Mouse (Mus musculus) cerebellum, postnatal 25 days (tissue): ENCODE results near the gene Hspb1.

Experiments used
- DNase-seq, 2 experiments: peaks; one replicate each; pipeline ENCODE4 v3.0.0; 2021; ENCODE audit warnings: mixed read lengths in 2 of 2

The Hspb1 gene

DNA sequence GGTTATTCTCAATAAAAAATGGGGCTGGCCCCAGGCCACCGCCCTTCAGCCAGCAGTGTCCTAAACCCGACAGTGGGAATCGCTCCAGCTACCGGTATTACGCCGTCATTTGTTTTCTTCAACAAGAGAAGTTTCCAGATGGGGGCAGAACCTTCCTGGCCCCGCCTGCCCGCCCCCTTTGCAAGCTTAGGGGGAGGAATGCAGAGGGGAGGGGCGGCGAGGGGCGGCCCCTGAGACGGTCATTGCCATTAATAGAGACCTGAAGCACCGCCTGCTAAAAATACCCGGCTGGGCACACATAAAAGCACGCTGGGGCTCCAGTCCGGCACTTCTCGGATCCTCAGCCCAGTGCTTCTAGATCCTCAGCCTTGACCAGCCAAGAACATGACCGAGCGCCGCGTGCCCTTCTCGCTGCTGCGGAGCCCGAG is at the start of gene Hspb1:
Gene Hspb1, plus strand, starts transcription at position 245 of the 428 bp plus-strand sequence.
- DNase-seq, result peak in 1 of 2 experiments; percentile 38

DNA sequence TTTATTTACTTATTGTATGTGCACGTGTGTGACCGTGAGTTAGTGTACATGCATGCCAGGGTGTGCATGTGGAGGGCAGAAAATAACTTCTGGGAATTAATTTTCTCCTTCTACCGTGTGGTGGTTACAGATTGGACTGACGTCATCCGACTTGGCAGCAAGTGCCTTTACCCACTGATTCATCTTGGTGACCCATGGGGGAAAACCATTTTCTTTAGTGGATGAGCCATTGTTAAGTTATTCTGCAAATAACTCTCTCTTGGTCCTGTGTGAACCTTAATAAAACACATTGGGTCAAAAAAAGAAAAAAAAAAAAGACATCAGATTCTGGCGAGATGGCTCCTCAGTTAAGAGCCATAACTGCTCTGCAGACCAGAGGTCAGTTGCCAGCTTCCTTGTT is 46.1 kb upstream of the Hspb1 start:
- no peak for DNase-seq

DNA sequence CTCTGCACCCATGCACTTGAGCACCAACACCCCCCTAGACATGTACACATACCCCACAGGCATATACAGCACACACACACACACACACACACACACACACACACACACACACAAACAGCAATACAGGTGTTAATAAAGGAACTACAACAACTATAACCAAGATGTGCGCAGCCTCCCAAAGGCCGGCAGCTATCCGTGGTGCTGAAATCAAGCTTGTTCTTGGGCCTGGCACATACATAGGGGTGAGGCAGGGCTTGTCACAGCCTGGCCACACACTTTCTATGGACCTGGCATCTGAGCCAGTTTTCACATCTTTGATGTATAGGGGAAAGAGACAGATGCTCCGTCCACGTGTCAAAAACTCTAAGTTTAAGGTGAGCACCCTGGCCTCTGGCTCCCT is 44.3 kb upstream of the Hspb1 start:
- DNase-seq, result no peak

DNA sequence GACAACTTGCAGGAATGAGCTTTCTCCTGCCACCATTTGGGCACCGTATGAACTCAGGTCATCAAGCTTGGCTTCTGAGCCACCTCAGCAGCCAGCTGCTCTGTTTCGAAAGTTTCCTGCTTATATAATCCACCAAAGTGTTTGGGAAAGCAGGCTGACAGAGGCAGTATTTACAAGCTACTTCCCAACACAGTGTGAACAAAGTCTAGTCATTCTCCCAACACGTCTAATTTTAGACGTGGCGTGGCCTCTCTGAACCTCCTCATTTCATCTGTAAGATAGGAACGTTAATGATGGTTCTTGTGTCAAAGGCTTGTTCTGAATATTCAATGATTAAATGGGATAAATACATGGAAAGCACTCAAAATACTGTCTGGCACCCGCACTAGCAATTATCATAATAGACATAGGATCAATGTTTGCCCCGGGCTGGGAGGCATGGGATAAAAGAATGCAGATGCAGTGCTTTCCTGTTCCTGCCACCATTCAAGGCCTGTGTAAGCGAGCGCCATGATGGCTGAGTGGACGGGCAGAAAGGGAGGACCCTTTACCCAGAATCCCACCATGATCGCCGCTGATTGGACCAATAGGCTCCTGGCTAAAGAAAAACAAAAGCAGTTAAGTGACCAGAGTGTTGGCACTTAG is 41.9 kb upstream of the Hspb1 start:
- DNase-seq, result no peak

DNA sequence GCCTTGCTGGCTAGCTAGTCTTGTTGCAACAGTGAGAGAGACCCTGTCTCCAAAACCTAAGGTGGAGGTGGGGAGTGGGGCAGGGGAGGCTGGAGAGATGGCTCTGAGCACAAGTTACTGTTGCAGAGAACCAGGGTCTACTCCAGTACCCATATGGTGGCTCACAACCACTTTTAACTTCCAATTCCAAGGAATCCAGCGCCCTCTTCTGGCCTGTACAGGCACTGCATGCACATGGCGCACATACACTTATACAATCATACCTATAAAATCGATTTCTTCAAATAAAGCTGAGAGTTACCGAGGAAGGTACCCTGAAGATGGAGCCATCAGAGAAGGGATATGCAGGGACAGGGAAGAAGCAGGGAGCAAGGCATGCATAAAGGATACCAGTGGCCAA is 40.3 kb upstream of the Hspb1 start:
- peak in 1 of 2 experiments; percentile 42 for DNase-seq

DNA sequence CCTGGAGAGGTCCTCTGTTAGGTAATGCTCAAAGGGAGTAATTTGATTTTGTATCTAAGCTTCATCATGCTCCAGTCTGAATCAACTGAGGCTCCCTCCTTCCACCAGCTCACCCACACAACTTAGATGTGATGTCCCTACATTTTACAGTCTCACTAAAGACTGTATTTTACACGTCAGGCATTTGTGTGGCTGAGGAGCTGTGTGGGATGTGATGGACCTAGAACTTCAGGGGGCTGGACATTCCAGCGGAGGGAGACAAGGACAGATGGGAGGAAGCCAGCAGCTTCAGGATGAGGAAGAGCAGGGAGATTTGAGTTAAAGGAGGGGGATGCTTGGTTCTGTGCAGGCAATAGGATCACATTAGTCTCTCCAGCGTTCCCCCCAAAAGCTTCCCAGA is 39.8 kb upstream of the Hspb1 start:
- no peak for DNase-seq

DNA sequence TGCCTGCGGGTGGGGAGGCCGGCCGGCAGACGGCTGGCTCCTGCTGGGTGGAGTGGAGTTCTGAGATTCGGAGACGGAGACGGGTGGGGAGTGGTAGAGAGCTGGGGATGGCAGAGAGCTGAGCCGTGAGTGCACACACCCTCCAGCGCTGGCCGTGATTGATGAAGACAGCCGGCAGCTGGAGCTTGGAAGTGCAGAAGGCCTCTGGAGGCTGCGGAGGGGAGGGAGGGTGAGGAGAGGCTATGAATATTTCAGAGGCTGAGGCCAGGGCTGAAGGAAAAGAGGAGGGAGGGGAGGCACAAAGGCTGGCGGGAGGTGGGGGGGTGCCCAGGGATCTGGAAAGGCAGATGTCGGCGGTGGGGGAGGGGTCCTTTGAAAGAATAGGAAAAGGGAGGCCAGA is 36.7 kb upstream of the Hspb1 start:
- DNase-seq, result peak in 1 of 2 experiments; percentile 47

DNA sequence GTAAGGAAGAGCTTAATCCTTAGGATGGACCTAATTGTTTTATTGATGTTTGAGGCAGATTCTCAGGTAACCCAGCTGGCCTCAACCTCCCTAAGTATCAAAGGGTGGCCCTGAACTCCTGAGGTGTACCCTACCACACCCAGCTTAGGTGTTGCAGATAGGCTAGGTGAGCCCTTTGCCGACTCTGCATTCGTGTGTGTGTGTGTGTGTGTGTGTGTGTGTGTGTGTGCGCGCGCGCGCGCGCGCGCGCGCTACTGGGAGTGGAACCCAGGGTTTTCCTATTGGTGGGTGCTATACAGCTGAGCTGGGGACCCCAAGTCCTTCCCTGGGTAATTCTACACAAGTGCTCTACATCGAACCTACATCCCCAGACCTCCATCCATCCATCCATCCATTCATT is 36.2 kb upstream of the Hspb1 start:
- DNase-seq, result no peak

DNA sequence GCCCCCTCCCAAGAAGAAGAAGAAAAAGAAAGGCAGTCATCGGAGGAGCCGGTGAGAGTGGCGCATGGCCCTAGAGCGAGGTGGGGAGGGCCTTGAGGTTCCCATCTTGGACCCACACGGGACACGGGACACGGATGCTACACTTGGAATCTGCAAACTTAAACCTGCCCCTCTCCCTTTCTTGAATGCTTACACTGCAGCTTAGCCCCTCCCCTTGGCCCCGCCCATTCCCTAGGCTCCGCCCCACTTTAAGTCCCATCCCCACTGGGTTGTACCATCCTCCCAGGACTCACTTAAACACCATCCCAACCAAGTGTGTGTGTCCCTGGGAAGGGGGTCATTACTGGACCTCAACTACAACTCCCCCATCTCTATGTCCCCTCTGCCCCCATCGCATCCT is 35.3 kb upstream of the Hspb1 start:
- DNase-seq, result peak in 1 of 2 experiments; percentile 41

DNA sequence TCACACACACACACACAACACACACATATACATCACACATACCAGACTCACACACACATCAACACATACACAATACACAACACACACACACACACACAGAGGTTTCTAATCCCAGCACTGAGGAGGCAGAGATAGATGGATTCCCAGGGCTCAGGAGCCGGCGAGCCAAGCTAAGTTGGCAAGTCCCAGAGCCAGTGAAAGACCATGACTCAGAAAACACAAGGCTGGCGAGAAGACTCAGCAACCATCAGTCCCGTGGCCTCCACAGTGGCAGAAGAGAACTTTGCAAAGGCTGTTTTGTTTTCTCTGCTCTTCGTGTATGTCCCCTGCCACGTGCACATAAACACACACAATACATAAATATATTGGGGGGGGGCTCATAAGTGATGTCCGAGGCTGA is 34.0 kb upstream of the Hspb1 start:
- no peak for DNase-seq

DNA sequence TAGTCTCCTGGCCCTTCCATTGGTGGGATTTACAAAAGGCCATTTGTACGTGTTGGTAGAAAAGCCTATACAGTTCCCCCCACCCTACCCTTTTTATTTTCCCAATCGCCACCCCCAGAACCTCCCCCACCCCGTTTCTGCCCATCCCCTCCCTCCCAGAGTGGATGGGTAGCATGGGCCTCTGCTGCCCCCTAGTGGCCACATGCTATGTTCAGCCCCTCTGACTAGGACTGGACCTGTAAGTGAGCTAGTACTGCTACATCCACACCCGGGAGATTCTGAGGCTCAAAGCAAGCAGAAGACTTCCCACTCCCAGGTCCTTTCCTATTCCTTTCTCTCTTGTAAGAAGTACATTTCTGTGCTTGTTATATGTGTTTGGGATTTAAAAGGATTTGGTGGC is 32.6 kb upstream of the Hspb1 start:
- DNase-seq, result peak; percentile 86 to 93

DNA sequence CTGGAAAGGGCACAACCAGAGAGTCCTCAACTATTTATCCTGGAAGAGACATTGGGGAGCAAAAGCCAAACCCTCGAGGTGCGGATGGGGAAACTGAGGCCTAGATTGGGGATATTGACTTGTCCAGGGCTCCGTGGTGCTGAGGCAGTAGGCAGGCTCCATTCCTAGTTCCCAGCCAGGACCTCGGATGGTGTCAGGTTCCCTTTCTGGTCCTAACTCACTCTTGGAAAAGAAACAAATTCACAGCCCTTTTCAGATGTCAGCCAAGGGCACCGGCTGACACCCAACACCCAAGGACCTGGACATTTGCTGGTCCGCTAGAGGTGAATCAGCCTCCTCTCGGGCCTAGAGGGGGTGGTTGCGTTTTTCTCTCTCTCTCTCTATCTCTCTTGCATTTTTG is 21.1 kb upstream of the Hspb1 start:
- DNase-seq, result no peak

DNA sequence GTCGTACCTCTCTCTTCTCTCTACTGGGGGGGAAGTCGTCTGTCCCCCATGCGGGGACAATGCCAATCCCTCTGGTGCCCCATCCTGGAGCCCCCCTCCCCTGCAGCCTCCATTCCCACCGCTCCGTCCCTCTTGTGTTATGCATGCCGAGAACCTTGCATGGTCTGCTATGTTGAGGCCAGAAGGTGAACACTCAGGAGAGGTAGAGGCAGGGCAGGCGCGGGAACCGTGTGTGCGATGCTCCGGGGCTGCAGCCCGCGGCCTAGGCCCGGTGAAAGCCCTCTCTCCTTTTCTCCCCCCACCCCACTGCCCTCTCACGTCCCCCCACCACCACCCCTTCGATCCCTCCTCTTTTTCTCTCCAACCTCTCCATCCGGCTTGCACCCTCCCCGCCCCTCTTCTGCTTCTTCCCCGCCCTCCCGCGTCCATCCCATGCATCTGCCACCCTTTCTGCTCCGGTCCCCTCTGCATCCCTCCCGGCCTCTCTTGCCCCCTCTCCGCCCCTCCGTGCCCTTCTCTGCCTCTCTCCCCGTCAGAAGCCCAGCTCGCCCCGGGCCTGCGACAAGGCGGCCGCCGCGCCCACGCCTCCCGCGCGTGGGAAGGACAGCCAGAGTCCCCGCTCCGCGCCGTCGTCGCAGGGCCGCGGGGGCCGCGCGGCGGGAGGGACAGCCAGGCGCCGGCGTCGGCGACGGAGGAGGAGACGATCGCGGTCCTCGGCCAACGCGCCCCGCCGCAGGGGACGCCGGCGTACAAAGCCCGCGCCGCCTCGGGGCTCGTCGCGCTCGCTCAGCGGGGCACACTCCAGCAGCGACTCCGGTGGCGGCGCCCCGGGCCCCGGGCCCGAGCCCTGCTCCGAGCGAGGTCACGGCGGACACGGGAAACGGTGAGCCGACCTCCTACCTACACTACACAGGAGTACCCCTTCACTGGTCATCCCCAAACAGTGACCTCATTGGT is 19.8 kb upstream of the Hspb1 start:
- peak in 1 of 2 experiments; percentile 56 for DNase-seq

DNA sequence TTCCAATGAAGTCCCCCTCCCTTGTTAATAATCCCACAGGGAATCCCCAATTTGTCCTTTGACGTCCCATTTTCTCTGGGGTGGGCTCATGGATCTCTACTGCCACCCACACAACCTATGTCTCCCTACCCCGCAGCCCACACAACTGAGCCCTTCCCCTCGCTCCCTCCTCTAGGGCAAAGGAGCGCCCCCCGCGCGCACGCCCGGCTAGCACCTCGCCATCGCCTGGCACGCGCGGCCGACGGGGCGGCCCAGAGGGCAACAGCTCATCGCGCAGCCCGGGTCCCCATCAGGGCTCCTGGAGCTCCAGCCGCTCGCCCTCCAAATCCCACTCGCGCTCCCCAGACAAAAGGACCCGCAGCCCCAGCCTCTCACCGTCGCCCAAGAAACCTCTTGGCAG is 19.1 kb upstream of the Hspb1 start:
- peak in 1 of 2 experiments; percentile 33 for DNase-seq

DNA sequence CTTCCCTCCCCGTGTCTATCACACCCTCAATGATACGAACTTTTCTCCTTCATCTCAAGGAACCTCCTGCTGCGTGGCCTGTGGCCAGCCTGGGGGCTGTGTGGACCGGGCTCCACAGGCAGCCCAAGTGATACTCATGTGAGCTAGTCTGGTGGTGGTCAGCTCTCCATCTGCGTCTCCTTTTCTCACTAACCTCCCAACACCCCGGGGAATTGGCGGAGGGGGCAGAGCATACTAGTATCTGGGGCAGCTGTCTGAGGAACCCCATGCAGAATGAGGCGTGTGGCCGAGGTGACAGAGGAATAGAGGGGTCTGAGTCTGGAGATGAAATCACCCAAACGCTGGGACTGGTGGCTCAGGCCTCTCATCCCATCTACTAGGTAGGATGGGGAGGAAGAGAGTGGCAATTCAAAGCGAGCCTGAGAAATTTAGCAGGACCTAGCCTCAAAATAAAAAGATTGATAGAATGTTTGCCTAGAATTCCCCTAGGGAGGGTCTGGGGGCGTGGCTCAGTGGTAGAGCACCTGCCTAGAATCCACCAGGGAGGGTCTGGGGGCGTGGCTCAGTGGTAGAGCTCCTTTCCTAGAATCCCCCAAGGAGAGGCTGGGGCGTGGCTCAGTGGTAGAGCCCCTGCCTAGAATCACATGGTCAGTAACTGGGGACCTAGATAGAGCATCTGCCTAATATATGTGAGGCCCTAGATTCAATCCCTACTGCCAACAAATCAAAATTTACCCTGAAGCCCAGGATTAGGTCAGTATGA is 17.9 kb upstream of the Hspb1 start:
- DNase-seq, result no peak

DNA sequence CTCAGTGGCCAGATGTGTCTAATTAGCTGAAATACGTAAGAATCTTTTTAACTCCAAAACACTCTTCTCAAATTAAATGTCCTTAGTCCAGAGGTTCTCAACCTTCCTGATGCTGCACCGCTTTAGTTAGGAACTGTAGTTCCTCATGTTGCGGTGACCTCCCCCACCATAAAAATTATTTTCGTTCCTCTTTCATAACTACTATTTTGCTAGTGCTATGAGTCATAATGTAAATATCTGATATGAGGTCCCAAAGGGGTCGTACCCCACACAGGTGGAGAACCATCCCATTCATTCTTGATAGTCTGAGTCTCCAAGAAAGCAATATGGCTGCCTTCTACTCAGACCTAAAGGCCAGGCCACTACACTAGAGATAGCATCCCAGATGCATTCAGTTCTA is 17.2 kb upstream of the Hspb1 start:
- no peak for DNase-seq

DNA sequence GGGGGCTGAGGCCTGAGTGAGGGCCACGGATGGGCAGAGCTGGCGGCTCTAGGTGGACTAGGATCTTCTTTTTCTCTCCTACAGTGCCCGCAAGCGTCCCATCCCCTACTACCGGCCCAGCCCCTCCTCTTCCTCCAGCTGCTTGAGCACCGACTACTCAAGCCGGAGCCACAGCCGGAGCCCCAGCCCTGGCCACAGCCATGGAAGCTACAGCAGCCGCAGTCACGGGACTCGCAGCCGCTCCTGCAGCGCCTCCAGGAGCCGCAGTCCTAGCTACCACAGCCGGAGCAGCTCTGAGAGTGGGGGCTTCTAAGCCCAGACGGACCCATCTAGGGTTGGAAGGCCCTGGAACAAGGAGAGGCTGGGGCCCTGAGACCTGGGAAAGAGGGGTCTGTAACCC is 14.7 kb upstream of the Hspb1 start:
- no peak for DNase-seq

DNA sequence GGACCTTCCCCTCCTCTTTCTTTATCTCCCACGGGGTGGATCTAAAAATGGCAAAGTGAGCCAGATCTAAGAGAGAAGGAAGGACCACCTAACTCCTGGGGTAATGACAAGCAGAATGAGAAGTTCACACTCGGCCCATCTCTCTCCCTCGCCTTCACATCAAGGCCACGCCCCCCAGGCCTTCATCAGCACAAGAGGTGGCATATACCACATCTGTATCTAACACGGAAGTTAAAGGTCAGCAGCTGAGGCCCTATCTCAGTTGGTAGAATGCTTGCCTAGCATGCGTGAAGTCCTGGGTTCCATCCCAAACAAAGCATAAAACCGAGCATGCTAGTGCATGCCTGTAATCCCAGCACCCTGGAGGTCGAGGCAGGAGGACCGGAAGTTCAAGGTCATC is 14.0 kb upstream of the Hspb1 start:
- no peak for DNase-seq

DNA sequence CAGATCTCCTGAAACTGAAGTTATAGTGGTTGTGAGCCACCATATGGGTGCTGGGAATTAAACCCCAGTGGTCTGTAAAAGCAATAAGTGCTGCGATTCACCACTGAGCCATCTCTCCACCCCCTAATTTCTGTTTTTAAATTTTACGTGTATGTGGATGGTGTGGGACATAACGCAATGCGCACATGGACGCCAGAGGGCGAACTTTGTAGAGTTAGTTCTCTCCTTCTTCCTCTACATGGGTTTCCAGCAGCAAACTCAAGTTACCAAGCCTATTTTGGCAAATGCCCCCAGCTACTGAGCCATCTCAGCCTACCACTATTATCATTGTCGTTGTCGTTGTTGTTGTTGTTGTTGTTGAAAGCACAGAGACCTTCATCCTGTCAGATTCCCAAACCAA is 10.5 kb upstream of the Hspb1 start:
- DNase-seq, result peak; percentile 57 to 81

DNA sequence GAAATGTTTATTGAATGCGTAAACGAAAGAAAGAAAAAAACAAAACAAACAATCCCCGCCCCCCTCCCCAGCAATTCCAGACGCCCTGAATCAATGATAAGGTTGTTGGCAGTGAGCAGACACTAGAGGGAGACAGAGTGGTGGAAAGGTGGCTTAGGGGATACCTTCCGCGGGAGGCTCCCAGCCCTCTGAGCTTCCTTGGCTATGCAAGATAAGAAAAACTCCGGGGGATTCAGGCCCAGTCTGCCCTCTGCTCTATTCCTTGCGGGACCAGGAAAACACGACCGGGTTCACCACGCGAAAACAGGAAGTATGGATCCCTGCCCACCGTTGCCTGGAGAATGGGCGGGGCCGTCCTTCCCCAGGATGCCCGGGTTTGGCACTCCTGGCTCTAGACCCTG is 9.9 kb upstream of the Hspb1 start:
- peak; percentile 63 to 76 for DNase-seq

DNA sequence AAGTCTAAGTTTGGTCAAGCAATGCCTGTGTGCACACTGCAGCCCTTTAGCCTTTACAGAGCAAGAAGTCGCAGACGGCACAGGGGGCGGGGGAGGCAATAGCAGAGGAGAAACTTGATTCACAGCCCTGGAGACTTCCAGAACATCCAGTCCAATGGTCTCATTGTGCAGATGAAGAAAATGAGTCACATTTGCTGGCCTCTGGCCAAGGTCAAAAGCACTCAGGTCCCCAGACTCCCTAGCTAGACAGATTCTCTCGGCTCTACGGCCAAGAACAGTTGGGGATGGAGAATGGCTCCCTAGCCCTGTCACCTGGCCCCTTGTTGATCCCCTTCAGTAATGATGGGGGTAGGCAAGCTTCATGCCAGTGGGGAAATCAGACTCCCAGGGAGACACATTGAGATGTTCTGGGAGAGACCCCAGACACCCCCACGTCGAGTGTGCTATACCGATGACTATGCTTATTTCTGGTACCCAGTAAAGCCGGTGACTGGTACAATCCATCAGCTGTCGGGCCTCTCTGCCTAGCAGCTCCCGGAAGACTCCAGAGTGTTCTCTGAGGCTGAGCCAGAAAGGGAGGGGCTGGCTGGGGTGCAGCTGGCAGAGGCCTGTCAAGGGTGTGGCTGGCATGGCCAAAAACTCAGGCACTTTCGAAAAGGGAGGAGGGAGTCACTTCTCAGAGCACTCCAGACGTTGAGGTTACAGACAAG is 8.1 kb upstream of the Hspb1 start:
- peak; percentile 40 to 53 for DNase-seq

DNA sequence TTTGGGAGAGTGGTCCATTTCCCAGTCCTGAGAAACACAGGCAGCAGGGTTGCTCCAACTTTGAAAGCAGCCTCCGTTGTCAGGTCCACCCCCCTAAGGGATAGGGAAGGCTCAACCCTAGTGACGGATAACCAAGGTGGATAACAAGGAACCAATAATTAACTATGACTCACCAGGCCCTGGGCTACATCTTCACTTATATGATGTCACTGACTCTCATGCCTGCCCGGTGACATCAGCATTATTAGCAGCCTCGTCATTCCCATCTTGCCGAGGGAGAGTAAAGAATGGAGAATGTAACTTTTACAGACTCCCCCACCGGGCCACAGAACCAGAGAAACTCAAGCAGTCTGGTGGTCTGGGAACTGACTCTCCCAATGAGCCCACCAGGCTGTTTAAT is 3.1 kb upstream of the Hspb1 start:
- no peak for DNase-seq
